Mouse (Mus musculus): ENCODE data around the gene Clec10a. TPM values are rescaled to one million over a fixed set of nuclear protein-coding genes. Genes with fewer than 3 reads are reported as not detected.
"Not testable (repeated sequence)": the region's sequence is repeated elsewhere in the genome, so short reads cannot be mapped to it uniquely, and the experiment has no call there.

Clec10a gene
- polyA plus RNA-seq, 1 experiment from 2014 or later, result 0.89 TPM

GRCm38 (mm10) chr11:70151072-70151471 is 4.9 kb upstream of the Clec10a start:
- no peak for ATAC-seq (ENCODE audit: low FRiP score)
- no peak overlapping the region for H3K27ac ChIP-seq (ENCODE audit: low read depth, low read length)
- no peak overlapping the region for H3K4me2 ChIP-seq
- no peaks in the 10 kb centered on the region for H3K9me3 ChIP-seq (ENCODE audit: control insufficient read depth, low read length)
- WGBS, result 69% methylated on average over 3 of the region's 3 CpGs
- H3K4me3 ChIP-seq (ENCODE audit: low read depth, low read length), result no peak overlapping the region
- no peaks in the 10 kb centered on the region for H3K36me3 ChIP-seq (ENCODE audit: control insufficient read depth, insufficient read depth, low read length)
- no peak for DNase-seq (ENCODE audit: low spot score, missing footprints)
- H3K27me3 ChIP-seq (ENCODE audit: control insufficient read depth, insufficient read depth, low read length), result no peaks in the 10 kb centered on the region
- H3K9ac ChIP-seq (ENCODE audit: low read length), result no peak overlapping the region
- no peaks in the 10 kb centered on the region for H3K4me1 ChIP-seq (ENCODE audit: control insufficient read depth, insufficient read depth, low read length)

DNA sequence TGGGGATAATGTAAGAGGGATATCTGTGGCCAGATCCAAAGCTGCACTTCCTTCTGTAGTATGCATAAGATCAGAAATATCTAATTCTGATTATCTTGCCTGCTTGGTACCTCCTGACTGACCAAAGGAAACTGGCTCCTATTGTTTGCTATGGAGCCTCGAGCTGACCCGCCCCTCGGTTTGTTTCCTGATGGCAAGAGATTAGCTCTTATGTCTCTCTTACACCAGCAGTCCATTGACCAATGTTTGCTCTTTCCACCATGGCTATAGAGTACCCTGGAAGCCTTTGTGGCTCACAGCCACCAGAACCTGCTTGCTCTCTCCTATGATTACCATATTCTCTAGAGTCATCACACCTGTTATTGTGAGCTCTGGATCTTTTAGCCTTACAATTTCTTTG is 6.3 kb downstream of the Clec10a start:
- DNase-seq (ENCODE audit: low spot score, missing footprints), result no peak
- no peak overlapping the region for H3K4me3 ChIP-seq (ENCODE audit: low read depth, low read length)
- ATAC-seq (ENCODE audit: low FRiP score), result no peak
- no peaks in the 10 kb centered on the region for H3K4me1 ChIP-seq (ENCODE audit: control insufficient read depth, insufficient read depth, low read length)
- H3K27me3 ChIP-seq (ENCODE audit: control insufficient read depth, insufficient read depth, low read length), result no peaks in the 10 kb centered on the region
- H3K36me3 ChIP-seq (ENCODE audit: control insufficient read depth, insufficient read depth, low read length), result no peaks in the 10 kb centered on the region
- H3K27ac ChIP-seq (ENCODE audit: low read depth, low read length), result no peak overlapping the region
- 49% methylated on average over 3 of the region's 3 CpGs for WGBS
- no peaks in the 10 kb centered on the region for H3K9me3 ChIP-seq (ENCODE audit: control insufficient read depth, low read length)
- H3K4me2 ChIP-seq, result no peak overlapping the region
- H3K9ac ChIP-seq (ENCODE audit: low read length), result no peak overlapping the region

GRCm38 (mm10) chr11:70165972-70166921 is 10.2 kb downstream of the Clec10a start:
- Histone ChIP-seq H3K27ac (ENCODE audit: low read depth, low read length) (no peak overlapping the region), H3K36me3 (ENCODE audit: control insufficient read depth, insufficient read depth, low read length) (no peaks in the 10 kb centered on the region)

GRCm38 (mm10) chr11:70168136-70168535 is 12.1 kb downstream of the Clec10a start:
- H3K4me2 ChIP-seq, result no peak overlapping the region
- ATAC-seq (ENCODE audit: low FRiP score) (no peak), DNase-seq (ENCODE audit: low spot score, missing footprints) (no peak)
- H3K4me3 ChIP-seq (ENCODE audit: low read depth, low read length), result no peak overlapping the region
- H3K27me3 ChIP-seq (ENCODE audit: control insufficient read depth, insufficient read depth, low read length), result no peaks in the 10 kb centered on the region
- no peaks in the 10 kb centered on the region for H3K9me3 ChIP-seq (ENCODE audit: control insufficient read depth, low read length)
- no peak overlapping the region for H3K27ac ChIP-seq (ENCODE audit: low read depth, low read length)
- H3K36me3 ChIP-seq (ENCODE audit: control insufficient read depth, insufficient read depth, low read length), result no peaks in the 10 kb centered on the region
- no peak overlapping the region for H3K9ac ChIP-seq (ENCODE audit: low read length)
- 69% methylated on average over 7 of the region's 7 CpGs for WGBS
- H3K4me1 ChIP-seq (ENCODE audit: control insufficient read depth, insufficient read depth, low read length), result no peaks in the 10 kb centered on the region

More at GRCm38 (mm10) chr11:70165972-70166921, 10.2 kb downstream of the Clec10a start:
- DNase-seq (ENCODE audit: low spot score, missing footprints) (no peak), ATAC-seq (ENCODE audit: low FRiP score) (no peak)
- H3K4me3 ChIP-seq (ENCODE audit: low read depth, low read length), result no peak overlapping the region
- H3K9ac ChIP-seq (ENCODE audit: low read length), result no peak overlapping the region
- H3K9me3 ChIP-seq (ENCODE audit: control insufficient read depth, low read length), result no peaks in the 10 kb centered on the region
- H3K27me3 ChIP-seq (ENCODE audit: control insufficient read depth, insufficient read depth, low read length), result no peaks in the 10 kb centered on the region
- no peak overlapping the region for H3K4me2 ChIP-seq
- H3K4me1 ChIP-seq (ENCODE audit: control insufficient read depth, insufficient read depth, low read length), result no peaks in the 10 kb centered on the region
- 69% methylated on average over 16 of the region's 16 CpGs for WGBS

DNA sequence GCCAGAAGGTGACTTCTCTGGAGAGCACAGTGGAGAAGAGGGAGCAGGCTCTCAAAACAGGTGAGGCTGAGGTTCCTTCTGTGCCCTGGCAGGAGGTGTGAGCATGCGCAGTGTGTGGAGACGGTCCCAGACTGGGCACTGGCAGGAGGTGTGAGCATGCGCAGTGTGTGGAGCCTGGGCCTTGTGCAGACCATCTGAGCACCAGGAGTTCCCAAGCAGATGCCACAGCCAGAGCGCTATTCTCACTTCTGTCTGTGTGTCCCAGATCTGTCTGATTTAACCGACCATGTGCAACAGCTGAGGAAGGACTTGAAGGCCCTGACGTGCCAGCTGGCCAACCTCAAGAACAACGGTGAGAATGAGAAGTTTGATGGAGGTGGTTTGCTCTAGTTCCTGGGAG is 13.5 kb downstream of the Clec10a start:
- H3K9ac ChIP-seq (ENCODE audit: low read length); H3K27me3 ChIP-seq (ENCODE audit: control insufficient read depth, insufficient read depth, low read length); ATAC-seq (ENCODE audit: low FRiP score); DNase-seq (ENCODE audit: low spot score, missing footprints); H3K9me3 ChIP-seq (ENCODE audit: control insufficient read depth, low read length); H3K36me3 ChIP-seq (ENCODE audit: control insufficient read depth, insufficient read depth, low read length); H3K4me2 ChIP-seq; H3K27ac ChIP-seq (ENCODE audit: low read depth, low read length); H3K4me1 ChIP-seq (ENCODE audit: control insufficient read depth, insufficient read depth, low read length); H3K4me3 ChIP-seq (ENCODE audit: low read depth, low read length): not testable (repeated sequence)
- WGBS, result 91% methylated on average over 7 of the region's 7 CpGs

GRCm38 (mm10) chr11:70170291-70170690 is 14.3 kb downstream of the Clec10a start:
- ATAC-seq (ENCODE audit: low FRiP score), result no peak
- Histone ChIP-seq H3K9ac (ENCODE audit: low read length) (no peak overlapping the region), H3K27ac (ENCODE audit: low read depth, low read length) (no peak overlapping the region), H3K4me2 (no peak overlapping the region), H3K9me3 (ENCODE audit: control insufficient read depth, low read length) (no peaks in the 10 kb centered on the region), H3K36me3 (ENCODE audit: control insufficient read depth, insufficient read depth, low read length) (no peaks in the 10 kb centered on the region), H3K4me1 (ENCODE audit: control insufficient read depth, insufficient read depth, low read length) (no peaks in the 10 kb centered on the region), H3K4me3 (ENCODE audit: low read depth, low read length) (no peak overlapping the region), H3K27me3 (ENCODE audit: control insufficient read depth, insufficient read depth, low read length) (no peaks in the 10 kb centered on the region)
- 81% methylated on average over 7 of the region's 7 CpGs for WGBS
- no peak for DNase-seq (ENCODE audit: low spot score, missing footprints)

DNA sequence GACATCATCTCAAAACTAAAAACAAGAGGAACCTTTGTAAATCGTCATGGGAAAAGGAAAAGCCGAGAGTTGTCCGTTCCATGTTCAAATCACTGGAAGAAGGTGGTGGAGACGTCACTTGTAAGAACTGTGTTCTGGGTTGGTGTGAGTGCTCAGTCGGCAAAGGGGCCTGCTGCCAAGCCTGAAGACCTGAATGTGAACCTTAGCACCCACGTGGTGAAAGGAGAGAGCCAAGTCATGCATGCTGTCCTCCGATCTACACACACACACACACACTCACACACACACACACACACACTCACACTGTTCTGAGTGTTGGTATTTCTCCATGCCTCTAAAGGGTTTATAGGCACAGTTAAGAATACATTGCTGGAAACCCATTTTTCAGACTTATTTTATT is 15.2 kb downstream of the Clec10a start:
- no peak overlapping the region for H3K4me3 ChIP-seq (ENCODE audit: low read depth, low read length)
- ATAC-seq (ENCODE audit: low FRiP score), result no peak
- no peaks in the 10 kb centered on the region for H3K27me3 ChIP-seq (ENCODE audit: control insufficient read depth, insufficient read depth, low read length)
- H3K4me2 ChIP-seq, result no peak overlapping the region
- no peak overlapping the region for H3K9ac ChIP-seq (ENCODE audit: low read length)
- 83% methylated on average over 7 of the region's 7 CpGs for WGBS
- H3K27ac ChIP-seq (ENCODE audit: low read depth, low read length), result no peak overlapping the region
- no peaks in the 10 kb centered on the region for H3K4me1 ChIP-seq (ENCODE audit: control insufficient read depth, insufficient read depth, low read length)
- no peak for DNase-seq (ENCODE audit: low spot score, missing footprints)
- H3K9me3 ChIP-seq (ENCODE audit: control insufficient read depth, low read length), result no peaks in the 10 kb centered on the region
- no peaks in the 10 kb centered on the region for H3K36me3 ChIP-seq (ENCODE audit: control insufficient read depth, insufficient read depth, low read length)

GRCm38 (mm10) chr11:70171847-70172246 is 15.8 kb downstream of the Clec10a start:
- no peak overlapping the region for H3K4me2 ChIP-seq
- H3K9ac ChIP-seq (ENCODE audit: low read length), result no peak overlapping the region
- 67% methylated on average over 3 of the region's 3 CpGs for WGBS

GRCm38 (mm10) chr11:70172298-70172697 is 16.3 kb downstream of the Clec10a start:
- Histone ChIP-seq H3K4me2 (no peak overlapping the region), H3K27me3 (ENCODE audit: control insufficient read depth, insufficient read depth, low read length) (no peaks in the 10 kb centered on the region), H3K4me1 (ENCODE audit: control insufficient read depth, insufficient read depth, low read length) (no peaks in the 10 kb centered on the region), H3K4me3 (ENCODE audit: low read depth, low read length) (no peak overlapping the region), H3K36me3 (ENCODE audit: control insufficient read depth, insufficient read depth, low read length) (no peaks in the 10 kb centered on the region), H3K9ac (ENCODE audit: low read length) (no peak overlapping the region), H3K9me3 (ENCODE audit: control insufficient read depth, low read length) (no peaks in the 10 kb centered on the region), H3K27ac (ENCODE audit: low read depth, low read length) (no peak overlapping the region)
- ATAC-seq (ENCODE audit: low FRiP score) (no peak), DNase-seq (ENCODE audit: low spot score, missing footprints) (peak; percentile 67)
- WGBS, result 50% methylated on average over 5 of the region's 5 CpGs

More at GRCm38 (mm10) chr11:70171847-70172246, 15.8 kb downstream of the Clec10a start:
- Histone ChIP-seq H3K27me3 (ENCODE audit: control insufficient read depth, insufficient read depth, low read length) (no peaks in the 10 kb centered on the region), H3K9me3 (ENCODE audit: control insufficient read depth, low read length) (no peaks in the 10 kb centered on the region), H3K4me1 (ENCODE audit: control insufficient read depth, insufficient read depth, low read length) (no peaks in the 10 kb centered on the region), H3K4me3 (ENCODE audit: low read depth, low read length) (no peak overlapping the region), H3K27ac (ENCODE audit: low read depth, low read length) (no peak overlapping the region), H3K36me3 (ENCODE audit: control insufficient read depth, insufficient read depth, low read length) (no peaks in the 10 kb centered on the region)
- no peak for ATAC-seq (ENCODE audit: low FRiP score)
- DNase-seq (ENCODE audit: low spot score, missing footprints), result no peak

All from midbrain, embryonic 11.5 days (tissue).